Mouse (Mus musculus): ENCODE results near the gene Olfr463. TPM values are rescaled to one million over a fixed set of nuclear protein-coding genes. Genes with fewer than 3 reads are reported as not detected.
"Not testable (repeated sequence)": the region's sequence is repeated elsewhere in the genome, so short reads cannot be mapped to it uniquely, and the experiment has no call there.

The Olfr463 gene
- total RNA-seq (2022), result not detected

DNA sequence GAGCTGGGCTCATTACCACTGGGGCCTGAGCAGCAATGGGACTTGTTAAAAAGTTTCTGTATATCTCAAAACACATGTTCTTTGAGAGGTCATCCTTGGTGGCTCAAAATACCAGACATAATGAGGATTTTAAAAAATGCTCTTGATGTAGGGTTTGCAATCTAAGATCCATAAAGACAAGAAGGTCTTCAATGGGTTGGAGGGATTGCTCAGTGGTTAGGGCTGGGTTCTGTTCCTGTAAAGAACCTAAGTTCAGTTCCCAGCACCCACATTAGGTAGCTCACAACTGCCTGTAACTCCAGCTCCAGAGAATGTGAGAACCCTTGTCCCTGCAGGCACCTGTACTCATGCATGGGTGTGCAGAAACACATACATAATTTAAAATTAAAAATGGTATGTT lies at the start of gene Olfr463:
Olfr463 (minus strand) TSS at position 101 of the 400 bp plus-strand sequence.
- DNase-seq (ENCODE audit: low spot score), result no peak

DNA sequence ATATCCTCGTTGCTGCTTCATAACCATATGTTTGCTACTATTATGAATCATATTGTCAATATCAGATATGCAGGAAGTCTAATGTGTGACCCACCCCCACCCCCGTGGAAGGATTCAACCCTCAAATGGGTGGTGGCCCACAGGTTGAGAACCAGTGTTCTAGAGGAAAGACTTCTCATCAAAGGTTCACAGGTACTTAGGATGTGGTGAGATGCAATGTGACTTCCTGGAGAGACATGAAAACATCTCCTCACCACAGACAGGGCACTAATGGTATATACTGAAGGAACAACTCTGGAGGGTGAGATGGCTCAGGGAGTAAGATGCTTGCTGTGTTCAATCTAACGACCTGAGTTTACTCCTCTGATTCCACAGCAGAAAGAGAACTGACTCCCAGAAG lies 38.3 kb upstream of the Olfr463 start:
- no peak for DNase-seq (ENCODE audit: low spot score)

DNA sequence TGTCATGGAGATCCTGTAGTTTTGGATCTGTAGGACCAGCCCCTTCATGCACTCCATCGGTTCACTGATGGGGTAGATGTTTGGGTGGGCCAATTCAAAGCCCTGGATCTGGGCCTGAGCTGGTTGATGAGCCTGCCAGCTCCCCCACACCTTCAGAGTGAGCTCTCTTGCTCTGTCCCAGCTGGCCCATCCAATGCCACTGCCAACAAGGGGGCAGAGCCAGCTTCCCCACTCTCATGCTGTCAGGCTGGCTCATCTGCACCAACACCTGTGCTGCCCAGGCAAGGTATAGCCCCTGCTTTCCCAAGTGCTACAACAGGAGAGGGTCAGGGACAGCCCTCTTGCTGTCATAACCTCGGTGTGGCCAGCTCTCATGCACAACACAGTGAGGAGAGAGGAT lies 36.5 kb upstream of the Olfr463 start:
- no peak for DNase-seq (ENCODE audit: low spot score)

DNA sequence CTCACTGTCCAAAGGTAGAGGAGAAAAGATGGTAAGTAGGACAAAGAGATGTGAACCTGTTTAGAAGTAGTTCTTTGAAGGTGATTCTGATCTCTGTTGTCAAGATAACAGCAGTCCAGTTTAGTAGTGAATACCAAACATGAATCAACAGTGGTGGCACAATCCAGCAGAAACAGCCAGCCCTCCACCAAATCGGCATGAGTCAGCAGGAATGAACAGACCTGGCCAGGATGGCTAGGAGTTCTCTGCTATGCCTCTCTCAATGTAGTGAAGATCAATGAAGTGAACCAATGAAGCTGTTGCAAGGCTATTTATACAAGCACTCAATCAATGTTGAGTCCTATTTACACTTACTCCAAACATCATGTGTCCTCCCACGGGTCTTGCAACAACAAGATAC lies 33.2 kb upstream of the Olfr463 start:
- DNase-seq (ENCODE audit: low spot score), result no peak

DNA sequence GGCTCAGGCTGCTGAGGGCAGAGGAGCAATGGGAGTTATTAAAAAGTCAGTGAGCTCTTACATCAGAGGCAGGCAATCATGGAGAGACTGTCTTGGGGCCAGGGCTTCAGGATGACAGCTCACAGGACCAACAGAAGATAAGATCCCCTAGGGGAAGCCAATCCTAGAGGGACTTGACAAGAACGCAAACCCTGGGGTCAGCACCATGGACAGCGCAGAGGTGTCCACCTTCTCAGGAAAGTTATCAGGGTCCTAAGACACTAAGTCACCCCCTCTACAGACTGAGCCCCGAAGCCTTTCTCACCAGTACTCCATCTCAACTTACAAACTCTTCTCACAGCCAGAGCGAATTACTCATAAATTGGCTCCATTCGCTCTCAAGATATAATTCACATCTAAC lies 23.8 kb upstream of the Olfr463 start, which contains the start of gene Olfr464:
Olfr464 (minus strand) TSS at position 2 of the 400 bp plus-strand sequence.
- no peak for DNase-seq (ENCODE audit: low spot score)

DNA sequence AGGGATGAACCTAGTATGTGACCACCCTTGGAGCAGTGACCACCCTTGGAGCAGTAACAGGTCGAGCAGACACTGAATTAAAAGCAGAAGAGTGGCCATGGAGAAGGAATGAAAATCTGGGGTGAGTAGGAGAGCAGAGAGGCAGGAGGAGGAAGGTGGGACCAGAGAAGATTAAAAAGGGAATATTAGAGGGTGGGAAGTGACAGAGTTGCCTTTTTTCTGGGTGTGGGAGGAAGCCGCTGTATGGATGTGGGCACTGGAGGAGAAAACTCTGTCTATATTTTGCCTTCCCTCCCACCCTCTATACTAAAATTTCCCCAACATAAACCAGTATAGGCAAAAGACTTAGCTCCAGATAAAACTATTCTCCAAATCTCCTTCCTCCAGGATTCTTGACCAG lies 23.1 kb upstream of the Olfr463 start:
- no peak for DNase-seq (ENCODE audit: low spot score)

DNA sequence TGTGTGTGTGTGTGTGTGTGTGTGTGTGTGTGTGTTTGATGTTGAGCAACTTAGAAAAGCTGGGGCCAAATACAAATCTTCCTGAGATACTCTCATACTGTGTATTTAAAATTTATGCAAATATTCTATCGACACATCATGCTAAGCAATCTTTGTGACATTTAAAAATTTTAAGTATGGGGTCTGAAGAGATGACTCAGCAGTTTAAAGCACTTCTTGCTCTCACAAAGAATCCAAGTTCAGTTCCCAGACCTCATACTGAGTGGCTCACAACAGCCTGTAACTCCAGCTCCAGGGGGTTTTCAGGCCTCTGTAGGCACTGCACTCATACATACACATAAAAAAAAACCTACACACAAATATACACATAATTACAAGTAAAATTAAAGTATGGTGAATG lies 18.8 kb upstream of the Olfr463 start:
- DNase-seq (ENCODE audit: low spot score), result no peak

DNA sequence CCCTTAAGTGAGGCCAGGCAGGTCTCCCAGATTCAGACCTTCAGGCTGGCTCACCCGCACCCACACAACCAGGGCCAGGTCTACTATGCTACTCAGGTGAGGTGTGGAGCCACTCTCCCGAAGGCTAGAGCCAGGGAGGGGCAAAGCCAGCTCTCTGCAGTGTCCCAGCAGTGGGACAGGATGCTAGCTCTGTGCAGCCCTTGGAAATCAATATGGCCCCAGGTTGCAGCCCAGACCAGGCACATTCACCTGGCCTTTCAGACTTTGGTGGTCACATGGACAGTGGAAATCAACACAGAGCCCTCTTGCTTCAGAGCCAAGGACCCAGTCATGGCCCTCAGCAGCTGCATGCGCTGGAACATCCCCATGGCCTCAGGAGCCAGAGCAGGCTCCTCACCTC lies 7.1 kb upstream of the Olfr463 start:
- DNase-seq (ENCODE audit: low spot score), result no peak

DNA sequence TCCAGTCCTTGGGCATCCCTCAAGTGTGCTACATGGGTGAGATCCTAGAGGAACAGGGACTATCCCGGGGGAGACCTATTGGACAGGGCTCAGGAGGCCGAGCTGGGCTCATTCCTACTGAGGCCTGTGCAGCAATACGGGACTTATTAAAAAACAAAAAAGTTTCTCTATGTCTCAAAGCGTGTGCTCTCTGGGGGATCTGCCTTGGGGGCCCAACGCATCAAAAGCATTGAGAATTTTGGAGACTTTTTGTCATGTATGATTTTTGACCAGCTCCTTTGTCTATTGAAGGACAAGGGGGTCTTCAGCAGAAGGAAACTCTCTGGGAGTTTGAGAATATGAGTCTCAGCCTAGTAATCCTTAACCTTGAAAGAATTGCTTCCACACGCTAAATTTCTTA lies 5.0 kb downstream of the Olfr463 start, which contains the start of gene Olfr462:
Olfr462 (minus strand) TSS at position 101 of the 400 bp plus-strand sequence.
- DNase-seq (ENCODE audit: low spot score), result no peak

DNA sequence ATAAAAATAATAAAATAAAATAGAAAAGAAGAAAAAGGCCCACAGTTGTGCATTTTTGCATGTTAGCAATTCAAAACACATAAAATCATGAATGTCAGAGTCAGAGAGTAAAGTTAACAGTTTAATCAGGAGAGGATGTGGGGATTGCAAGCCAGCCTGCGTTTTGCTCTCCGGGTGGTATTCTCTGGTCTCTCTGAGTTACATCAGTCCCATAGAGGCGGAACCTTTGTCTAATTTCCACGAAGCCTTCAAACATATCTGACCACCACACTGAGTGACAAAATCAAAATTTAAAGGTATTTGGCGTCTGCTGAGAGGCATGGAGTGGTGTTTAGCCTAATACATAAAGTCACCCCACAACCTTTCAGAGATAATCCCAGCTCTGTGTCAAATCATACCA lies 12.3 kb downstream of the Olfr463 start:
- no peak for DNase-seq (ENCODE audit: low spot score)

DNA sequence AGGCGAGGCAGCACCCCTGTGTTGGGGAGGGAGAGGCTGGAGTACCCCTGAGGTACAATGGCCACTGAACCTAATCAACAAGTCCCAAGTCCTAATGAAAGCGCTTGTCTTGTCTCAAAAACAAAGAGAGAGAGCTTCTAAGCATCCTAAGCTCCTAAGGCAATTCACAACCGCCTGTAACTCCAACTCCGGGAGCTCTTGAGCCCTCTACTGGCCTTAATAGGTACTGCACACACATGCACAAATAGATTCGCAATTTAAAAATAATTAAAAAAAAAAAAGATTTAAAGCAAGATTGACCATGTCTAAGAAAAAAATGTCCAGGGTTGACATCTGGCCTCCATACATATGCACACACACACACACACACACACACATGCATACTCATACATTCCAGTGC lies 13.7 kb downstream of the Olfr463 start:
- no peak for DNase-seq (ENCODE audit: low spot score)

DNA sequence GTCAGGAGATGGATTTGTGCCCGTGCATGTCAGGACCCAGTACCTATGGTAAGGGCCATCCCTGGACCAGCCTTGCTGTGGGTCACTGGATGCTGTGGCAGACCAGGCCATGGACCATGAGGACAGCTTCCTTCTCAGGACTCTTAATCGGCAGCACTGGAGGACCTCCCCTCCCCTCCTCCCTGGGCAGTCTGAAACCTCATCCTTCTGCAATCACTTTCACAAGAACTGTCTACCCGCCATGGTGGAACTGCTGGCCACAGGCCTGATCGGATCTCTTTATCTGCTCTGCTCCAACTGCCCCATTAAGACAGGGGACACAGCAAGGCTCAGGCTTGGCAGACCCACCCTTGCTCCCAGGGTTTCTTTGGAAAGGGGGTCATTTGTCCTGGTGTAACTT lies 15.5 kb downstream of the Olfr463 start:
- no peak for DNase-seq (ENCODE audit: low spot score)

DNA sequence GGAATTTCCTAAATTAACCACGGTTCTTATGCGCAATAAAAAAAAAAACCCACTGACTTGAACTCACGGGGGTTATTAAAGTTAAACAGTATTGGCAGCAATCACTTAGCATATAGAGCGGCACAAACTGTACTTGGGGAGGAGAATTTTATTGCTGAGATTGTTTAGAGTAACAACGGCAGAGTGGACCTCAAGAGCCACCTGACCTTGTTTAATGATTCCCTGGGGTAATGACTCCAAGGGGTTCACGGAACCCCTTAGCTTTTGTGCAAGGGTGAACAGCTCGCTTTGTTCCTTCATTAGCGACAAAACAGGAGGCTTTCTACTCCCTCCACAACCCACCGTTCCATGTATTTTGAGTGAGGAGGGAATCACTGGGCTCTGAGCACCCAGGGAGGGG lies 17.4 kb downstream of the Olfr463 start:
- no peak for DNase-seq (ENCODE audit: low spot score)

DNA sequence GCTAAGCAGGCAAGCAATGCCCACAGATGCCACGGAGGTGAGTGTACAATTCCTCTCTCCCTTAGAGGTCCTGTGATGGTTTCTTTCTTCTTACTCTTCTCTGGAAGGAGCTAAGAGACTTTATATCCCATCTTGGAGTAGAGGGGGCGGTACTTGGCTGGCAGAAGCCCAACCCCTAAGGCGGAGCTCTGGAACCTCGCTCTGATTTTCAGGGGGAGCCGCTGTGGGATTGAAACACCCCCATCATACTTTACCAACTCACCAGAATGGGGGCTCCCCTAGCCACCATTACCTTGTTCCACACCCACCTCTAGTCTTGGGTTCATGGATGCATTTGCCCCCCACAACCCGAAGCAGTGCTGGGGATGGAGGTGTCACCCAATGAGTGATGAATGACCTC lies 21.8 kb downstream of the Olfr463 start, which contains the start of gene Epx:
Epx (minus strand) TSS at position 101 of the 400 bp plus-strand sequence.
- no peak for DNase-seq (ENCODE audit: low spot score)

DNA sequence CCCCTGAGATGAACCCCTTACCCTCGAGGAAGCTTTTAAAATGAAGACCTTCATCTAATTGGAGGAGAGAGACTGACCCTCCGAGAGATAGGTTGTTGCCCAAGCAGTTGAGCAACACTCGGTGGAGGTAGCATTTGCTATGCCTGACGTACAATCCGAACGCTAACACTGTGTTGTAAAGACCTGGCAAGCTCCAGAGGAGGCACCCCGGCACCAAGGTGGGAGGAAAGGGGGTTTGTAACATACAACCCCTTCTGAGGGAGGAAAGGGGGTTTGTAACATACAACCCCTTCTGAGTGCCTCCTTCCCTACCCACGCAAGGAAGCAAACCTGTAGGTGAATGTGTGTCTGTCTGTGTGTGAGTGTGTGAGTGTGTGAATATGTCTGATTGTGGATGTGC lies 25.4 kb downstream of the Olfr463 start:
- no peak for DNase-seq (ENCODE audit: low spot score)

DNA sequence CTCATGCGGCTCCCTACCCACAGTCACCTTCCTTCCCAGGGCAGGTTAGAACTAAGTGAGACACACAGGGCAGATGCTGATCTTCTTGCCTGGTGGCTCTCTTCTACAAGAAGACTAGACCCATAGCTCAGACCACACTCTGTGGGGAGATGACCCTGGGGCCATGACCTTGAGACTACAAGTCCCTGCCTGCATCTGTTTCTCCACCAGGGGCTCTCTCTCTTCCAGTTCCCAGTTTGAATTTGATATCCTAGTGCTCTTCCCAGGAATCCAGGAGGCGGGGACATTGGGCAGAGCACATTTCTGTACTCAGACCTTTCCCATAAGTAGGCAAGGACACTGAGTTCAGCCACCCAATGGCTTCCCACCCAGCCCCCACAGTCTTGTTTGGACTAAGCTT lies 27.1 kb downstream of the Olfr463 start:
- DNase-seq (ENCODE audit: low spot score), result no peak

DNA sequence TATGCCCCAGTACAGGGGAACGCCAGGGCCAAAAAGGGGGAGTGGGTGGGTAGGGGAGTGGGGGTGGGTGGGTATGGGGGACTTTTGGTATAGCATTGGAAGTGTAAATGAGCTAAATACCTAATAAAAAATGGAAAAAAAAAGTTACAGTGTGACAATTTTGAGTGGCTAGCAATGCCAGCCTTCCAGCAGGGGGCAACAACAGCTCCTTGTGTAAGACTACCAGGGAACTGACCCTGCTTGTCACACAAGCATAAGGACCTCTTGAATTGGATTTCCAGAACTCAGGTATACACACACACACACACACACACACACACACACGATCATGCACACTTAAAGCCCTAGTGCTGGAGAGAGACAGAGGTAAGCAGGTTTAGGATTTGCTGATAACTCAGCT lies 30.3 kb downstream of the Olfr463 start:
- not testable (repeated sequence) for DNase-seq (ENCODE audit: low spot score)

DNA sequence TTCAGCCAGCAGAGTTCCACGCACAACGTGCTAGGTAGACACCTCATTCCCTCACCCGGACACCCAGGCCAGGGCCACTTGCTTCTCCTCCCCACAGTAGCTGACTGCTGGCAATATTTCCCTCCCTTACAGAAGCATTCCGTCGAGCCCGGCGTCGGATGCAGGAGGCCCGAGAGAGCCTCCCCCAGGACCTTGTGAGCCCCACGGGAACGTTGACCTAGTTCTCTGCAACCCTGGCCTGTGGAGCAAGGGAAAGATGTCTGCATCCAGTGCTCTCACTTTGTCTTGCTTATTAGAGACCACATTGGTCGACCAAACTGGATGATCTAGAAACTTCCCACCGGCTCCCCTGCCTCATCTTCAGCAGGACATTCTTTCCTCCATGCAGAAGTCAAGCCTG lies 34.4 kb downstream of the Olfr463 start:
- no peak for DNase-seq (ENCODE audit: low spot score)

DNA sequence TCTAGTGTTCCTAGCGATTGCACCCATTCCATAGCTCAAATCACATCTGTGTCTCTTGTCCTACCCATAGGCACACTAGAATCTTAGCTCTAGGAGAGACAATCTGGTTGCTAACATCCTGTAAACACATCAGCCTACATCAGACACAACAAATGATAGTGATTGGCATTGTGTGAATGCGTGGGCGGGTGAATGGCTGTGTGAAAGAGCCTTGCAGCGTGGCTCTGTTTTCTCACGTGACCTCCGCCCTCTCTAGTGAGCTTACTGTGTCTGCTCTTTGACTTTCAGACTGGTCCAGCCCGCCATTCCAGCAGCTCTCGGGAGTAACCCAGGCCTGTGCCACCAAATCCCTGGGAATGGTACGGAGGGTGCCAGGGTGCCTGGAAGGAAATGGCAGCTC lies 36.8 kb downstream of the Olfr463 start:
- no peak for DNase-seq (ENCODE audit: low spot score)

DNA sequence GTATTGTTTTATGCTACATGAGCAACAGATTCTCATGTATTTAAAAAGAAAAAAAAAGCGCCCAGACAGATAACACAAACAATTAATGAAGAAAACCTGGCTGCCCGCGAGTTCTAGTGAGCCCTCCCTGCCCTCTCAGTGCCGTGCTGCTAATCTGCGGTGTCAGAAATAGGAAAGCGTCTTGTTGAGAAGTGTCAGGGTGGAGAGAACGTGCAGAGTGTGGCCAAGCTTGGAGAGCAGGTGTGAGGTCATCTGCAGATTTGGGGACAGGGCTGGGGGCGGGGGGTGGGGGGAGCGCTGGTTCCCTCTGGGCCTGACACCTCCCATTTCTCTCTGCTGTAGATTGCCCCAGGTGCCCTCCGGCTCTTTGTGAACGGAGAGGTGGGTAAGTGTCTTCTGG lies 37.9 kb downstream of the Olfr463 start:
- DNase-seq (ENCODE audit: low spot score), result no peak

DNA sequence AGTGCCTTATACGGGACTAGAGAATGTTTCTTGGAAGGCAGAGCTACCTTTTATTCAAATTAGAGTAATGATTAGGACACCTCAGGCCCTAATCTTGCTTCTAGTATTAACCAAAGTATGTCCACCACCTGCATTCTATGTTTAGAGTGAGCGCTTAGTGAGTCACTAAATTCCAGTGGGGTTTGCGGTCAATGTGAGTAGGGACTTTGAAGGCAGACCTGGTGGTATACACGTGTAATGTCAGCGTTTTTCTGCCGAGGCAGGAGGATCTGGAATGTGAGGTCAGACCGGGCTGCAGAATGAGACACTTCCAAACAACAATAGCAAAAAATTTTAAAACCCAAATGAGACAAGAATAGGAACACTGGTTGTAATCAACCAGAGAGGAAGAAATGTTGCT lies 42.6 kb downstream of the Olfr463 start:
- no peak for DNase-seq (ENCODE audit: low spot score)

DNA sequence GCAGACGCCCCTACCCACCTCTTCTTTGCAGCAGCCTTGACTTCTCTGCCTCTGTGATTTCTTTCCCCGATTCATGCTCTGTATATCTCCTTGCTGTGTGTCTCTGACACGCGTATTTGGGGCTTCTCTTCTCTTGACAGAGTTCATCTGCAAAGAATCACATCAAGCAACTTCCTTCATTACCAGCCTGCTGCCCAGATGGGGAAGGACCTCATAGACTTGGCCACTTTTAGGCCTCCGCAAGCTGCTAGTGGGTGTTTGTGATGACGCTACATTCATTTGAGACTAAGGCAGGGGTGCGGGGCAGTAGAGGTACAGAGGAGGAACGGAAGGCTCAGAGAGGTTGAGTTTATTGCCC lies 43.6 kb downstream of the Olfr463 start:
- no peak for DNase-seq (ENCODE audit: low spot score)

DNA sequence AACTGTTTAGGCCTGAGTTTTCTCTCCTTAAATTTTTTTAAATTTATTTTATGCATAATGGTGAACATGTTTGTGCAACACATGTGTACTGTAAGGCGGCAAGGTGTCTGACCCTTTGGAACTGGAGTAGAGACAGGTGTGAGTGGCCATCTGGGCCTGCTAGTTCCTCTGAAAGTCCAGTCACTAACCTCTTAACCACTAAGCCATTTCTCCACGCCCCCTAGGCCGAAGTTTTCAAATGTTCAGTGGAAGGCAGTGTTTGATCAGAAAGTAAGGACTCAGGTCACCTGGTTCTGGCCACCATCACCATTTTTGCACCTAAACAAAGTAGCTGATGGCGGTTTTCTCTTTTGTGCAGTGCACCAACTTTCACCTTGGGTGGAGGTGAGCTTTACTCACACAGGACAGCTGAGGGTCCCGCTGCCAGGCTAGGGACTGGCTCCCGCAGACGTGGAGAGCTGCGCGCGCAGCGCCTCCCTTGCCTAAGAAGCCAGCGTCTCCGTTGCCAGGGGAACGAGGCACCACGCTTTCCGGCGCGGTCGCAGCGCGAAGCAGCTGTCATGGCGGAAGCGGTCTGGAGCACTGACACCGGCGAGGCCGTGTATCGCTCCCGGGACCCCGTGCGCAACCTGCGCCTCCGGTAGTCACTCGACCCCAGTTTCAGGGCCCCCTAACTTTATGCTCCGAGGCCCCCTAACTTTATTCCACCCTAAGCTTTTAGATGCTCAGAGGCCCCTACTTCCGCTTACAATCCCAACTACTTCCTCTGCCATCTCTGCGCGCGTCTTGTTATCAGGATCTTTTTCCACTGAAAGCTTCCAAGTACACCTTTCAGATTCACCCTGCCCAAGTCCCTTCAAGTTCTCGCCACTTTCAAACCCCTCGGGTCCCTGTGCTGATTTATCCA lies 44.2 kb downstream of the Olfr463 start, which contains the start of gene Mks1:
Mks1 (plus strand) TSS at position 526 of the 907 bp plus-strand sequence.
- peak; percentile 86 for DNase-seq (ENCODE audit: low spot score)

Measured in heart, adult 8-10 months (tissue).